Mouse (Mus musculus) MEL (cell line): ENCODE measurements around the gene Itm2b.

ENCODE experiments used
- CTCF ChIP-seq, 3 experiments: IDR thresholded peaks in 2 of 3; conservative IDR thresholded peaks in 1 of 3; 2 replicates each; pipeline ENCODE4 v1.5.1; 2011 to 2012; ENCODE audit warnings: low read length in 3 of 3, low read depth in 2 of 3, mild to moderate bottlenecking in 2 of 3, improper control_type of control experiment in 1 of 3, inconsistent platforms in 1 of 3, mixed read lengths in 1 of 3, moderate library complexity in 1 of 3; ENCODE audit not compliant: control insufficient read depth in 1 of 3, insufficient read depth in 1 of 3, poor library complexity in 1 of 3, severe bottlenecking in 1 of 3
- E2F4 ChIP-seq: IDR thresholded peaks from 2 replicates; pipeline ENCODE4 v1.6.1; 2011; ENCODE audit warnings: low read depth, low read length, improper control_type of control experiment, borderline replicate concordance
- HCFC1 ChIP-seq: IDR thresholded peaks from 2 replicates; pipeline ENCODE4 v1.6.1; 2012; ENCODE audit warnings: low read depth, mild to moderate bottlenecking, inconsistent platforms, low read length, improper control_type of control experiment, moderate library complexity
- NELFE ChIP-seq: IDR thresholded peaks from 2 replicates; pipeline ENCODE4 v1.6.1; 2011; ENCODE audit warnings: low read depth, low read length, improper control_type of control experiment
- POLR2AphosphoS5 ChIP-seq: IDR thresholded peaks from 2 replicates; pipeline ENCODE4 v1.6.1; 2012; ENCODE audit warnings: low read depth, borderline replicate concordance, mild to moderate bottlenecking, inconsistent platforms, low read length, moderate library complexity, mixed read lengths
- ZNF384 ChIP-seq: IDR thresholded peaks from 2 replicates; pipeline ENCODE4 v1.6.1; 2012; ENCODE audit warnings: low read depth, mild to moderate bottlenecking, inconsistent platforms, low read length, improper control_type of control experiment

GRCm38 (mm10) chr14:73386493-73386892 is 1.4 kb upstream of the Itm2b start:
- no peak for TF ChIP-seq E2F4
- TF ChIP-seq ZNF384 = peak; percentile 62
- no peak for TF ChIP-seq HCFC1
- no peak for TF ChIP-seq CTCF (IDR thresholded peaks at IDR 0.05 in 2 of 3, conservative IDR thresholded peaks at IDR 0.05 in 1 of 3; ENCODE audit: control insufficient read depth in 1 of 3, insufficient read depth in 1 of 3, low read depth in 2 of 3, low read length in 3 of 3, poor library complexity in 1 of 3, severe bottlenecking in 1 of 3)
- no peak for TF ChIP-seq POLR2AphosphoS5
- no peak for TF ChIP-seq NELFE
